Mouse (Mus musculus): Measurements from ENCODE around the gene Mymk. TPM values are rescaled to one million over a fixed set of nuclear protein-coding genes. Genes with fewer than 3 reads are reported as not detected.

The Mymk gene
- polyA plus RNA-seq (2015; fragmentation: Nextera tagmentation; extraction: Ambion mirVana) = 0.14 TPM in 2 replicates

DNA sequence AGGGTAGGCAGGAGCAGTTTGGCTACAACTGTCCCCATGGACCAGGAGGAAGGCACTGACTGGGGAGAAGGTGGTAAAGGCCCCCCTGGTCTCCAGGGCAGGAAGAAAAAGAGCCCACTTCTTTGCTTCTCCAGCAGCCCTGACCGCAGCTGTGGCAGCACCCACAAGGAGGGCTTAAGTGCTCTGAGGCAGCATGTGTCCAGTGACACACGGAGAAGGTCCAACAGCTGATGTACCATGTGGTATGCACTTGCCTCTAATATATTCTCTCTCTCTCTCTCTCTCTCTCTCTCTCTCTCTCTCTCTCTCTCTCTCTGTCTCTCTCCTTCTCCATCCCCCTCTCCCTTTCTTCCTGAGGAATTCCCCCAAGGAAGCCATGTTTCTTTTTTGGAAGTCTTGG lies at the start of gene Mymk:
Gene Mymk (minus strand): TSS at position 202 of the 400 bp plus-strand sequence.
- Histone ChIP-seq H3K4me2 (no peak within 1 kb of the TSS), H3K4me3 (no peak within 1 kb of the TSS), H3K27ac (no peak within 1 kb of the TSS), H3K9ac (no peak within 1 kb of the TSS), H3K27me3 (replicated peaks) (no peaks in the 10 kb centered on the region), H3K4me1 (peaks cover 2% of the 10 kb centered on the region; the same call in 1 of the 2 replicates), H3K9me3 (no peaks in the 10 kb centered on the region), H3K36me3 (replicated peaks) (no peaks in the 10 kb centered on the region)
- WGBS = 84% methylated on average over 2 of the region's 2 CpGs
- no peak for ATAC-seq (replicated peaks)

DNA sequence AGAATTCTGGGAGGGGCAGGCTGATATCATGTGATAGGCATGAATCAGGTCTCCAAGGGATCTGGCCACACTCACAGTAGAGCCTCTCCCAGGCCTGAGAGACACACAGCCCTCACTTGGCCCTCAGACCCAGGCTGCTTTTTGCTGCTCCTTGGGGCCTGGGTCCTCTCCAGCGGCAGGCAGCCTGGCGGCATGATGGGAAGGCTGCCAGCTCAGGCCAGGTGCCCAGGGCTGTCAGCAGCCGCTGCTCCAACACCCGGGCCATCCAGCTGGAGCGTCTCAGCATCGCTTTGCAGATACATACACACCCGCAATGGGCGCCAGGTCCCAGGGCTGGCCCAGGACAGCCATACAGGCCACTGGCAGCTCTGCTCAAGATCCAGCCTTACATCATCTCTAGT lies 48.3 kb upstream of the Mymk start:
- no peaks in the 10 kb centered on the region for H3K9me3 ChIP-seq
- H3K27me3 ChIP-seq (replicated peaks) = no peaks in the 10 kb centered on the region
- H3K27ac ChIP-seq = no peak overlapping the region
- H3K36me3 ChIP-seq (replicated peaks) = no peaks in the 10 kb centered on the region
- H3K4me1 ChIP-seq = peaks cover 15% of the 10 kb centered on the region
- H3K4me2 ChIP-seq = no peak overlapping the region
- no peak for ATAC-seq (replicated peaks)
- H3K4me3 ChIP-seq = no peak overlapping the region
- WGBS = 83% methylated on average over 8 of the region's 8 CpGs
- H3K9ac ChIP-seq = no peak overlapping the region

DNA sequence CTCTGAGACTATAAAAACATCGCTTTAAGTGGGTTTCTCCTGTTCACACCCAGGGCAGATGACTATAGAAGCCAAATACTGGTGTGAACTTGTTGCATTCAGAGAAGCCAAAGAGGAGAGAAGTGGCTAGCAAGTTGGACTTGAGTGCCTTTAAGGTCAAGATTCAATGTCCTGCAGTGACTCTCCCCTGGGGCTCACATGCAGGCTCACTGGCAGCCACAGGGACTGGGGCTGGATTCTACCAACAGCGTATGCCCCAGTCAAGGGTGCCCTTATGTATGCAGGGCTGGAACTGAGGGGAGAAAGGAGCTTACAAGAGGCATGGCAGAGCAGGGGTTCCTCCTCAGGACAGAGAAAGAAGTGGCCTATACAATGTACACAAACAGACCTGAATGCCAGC lies 47.8 kb upstream of the Mymk start:
- 83% methylated on average over 2 of the region's 2 CpGs for WGBS

DNA sequence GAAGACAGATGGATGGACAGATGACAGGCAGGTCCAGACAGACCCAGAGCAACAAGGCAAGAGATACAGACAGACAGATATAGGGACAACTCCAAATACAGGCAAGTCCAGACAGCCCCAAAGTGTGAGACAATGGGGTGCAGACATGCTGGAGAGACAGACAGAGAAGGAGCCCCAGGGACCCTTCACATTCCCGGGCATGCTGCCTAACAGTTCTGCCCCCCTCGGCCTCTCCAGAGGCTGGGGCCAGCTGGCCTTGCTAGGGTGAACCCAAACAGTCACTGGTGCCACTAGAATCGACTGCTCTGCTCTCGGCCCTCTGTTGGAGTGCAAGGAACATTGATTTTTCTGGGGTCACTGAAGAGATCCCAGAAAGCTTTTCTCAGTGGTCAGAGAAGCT lies 46.5 kb upstream of the Mymk start:
- Histone ChIP-seq H3K4me3 (no peak overlapping the region), H3K4me2 (no peak overlapping the region), H3K27me3 (replicated peaks) (no peaks in the 10 kb centered on the region), H3K27ac (no peak overlapping the region), H3K36me3 (replicated peaks) (no peaks in the 10 kb centered on the region), H3K9ac (no peak overlapping the region), H3K4me1 (peaks cover 15% of the 10 kb centered on the region), H3K9me3 (no peaks in the 10 kb centered on the region)
- 68% methylated on average over 4 of the region's 4 CpGs for WGBS
- no peak for ATAC-seq (replicated peaks)

More for the DNA sequence above, 47.8 kb upstream of the Mymk start:
- Histone ChIP-seq H3K36me3 (replicated peaks) (no peaks in the 10 kb centered on the region), H3K27ac (no peak overlapping the region), H3K9me3 (no peaks in the 10 kb centered on the region), H3K4me1 (peaks cover 15% of the 10 kb centered on the region), H3K4me3 (no peak overlapping the region), H3K27me3 (replicated peaks) (no peaks in the 10 kb centered on the region), H3K9ac (no peak overlapping the region), H3K4me2 (no peak overlapping the region)
- ATAC-seq (replicated peaks) = no peak

DNA sequence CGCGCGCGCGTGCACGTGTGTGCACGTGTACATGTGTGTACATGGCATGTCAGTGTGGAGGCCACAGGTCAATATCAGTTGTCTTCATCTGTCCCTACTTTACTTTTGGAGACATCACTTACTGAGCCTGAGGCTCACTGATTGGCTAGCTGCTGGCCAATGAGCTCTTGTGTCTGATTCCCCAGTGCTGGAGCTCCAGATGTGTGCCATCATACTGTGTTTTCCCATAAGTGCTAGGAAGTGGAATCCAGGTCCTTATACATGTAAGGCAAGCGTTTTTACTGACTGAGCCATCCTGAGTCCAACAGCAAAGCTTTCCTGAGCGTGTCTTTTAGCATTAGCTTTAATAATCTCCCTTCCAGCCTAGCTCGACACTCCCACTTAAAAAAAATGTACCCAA lies 42.2 kb upstream of the Mymk start:
- ATAC-seq (replicated peaks) = no peak
- Histone ChIP-seq H3K4me3 (no peak overlapping the region), H3K27ac (no peak overlapping the region)

DNA sequence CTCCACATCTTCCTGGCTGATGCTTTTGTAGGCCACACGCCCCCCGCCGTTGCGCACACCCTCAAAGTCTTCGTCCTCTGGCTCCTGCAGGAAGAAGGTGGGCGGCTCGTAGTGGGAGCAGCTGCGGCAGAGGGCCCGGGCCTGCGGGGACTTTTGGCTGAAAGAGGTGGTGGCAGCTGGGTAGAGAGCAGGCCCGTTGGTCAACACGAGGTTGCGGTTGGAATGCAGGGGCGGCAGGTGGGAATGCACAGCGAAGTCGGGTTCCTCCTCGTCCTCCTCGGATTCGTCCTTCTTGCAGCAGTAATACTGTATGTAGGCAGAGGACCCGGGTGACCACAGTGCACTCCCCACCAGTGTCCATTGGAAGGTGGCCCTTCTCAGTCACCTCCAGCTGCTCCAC lies 40.6 kb upstream of the Mymk start:
- H3K36me3 ChIP-seq (replicated peaks) = no peaks in the 10 kb centered on the region
- 70% methylated on average over 20 of the region's 20 CpGs for WGBS
- H3K4me3 ChIP-seq = no peak overlapping the region
- H3K9ac ChIP-seq = no peak overlapping the region
- no peaks in the 10 kb centered on the region for H3K9me3 ChIP-seq
- no peak overlapping the region for H3K4me2 ChIP-seq
- no peaks in the 10 kb centered on the region for H3K4me1 ChIP-seq
- H3K27me3 ChIP-seq (replicated peaks) = no peaks in the 10 kb centered on the region
- H3K27ac ChIP-seq = no peak overlapping the region
- no peak for ATAC-seq (replicated peaks)

More for the DNA sequence above, 42.2 kb upstream of the Mymk start:
- Histone ChIP-seq H3K9me3 (no peaks in the 10 kb centered on the region), H3K4me1 (no peaks in the 10 kb centered on the region), H3K36me3 (replicated peaks) (no peaks in the 10 kb centered on the region), H3K4me2 (no peak overlapping the region), H3K27me3 (replicated peaks) (no peaks in the 10 kb centered on the region), H3K9ac (no peak overlapping the region)
- WGBS = 90% methylated on average over 10 of the region's 10 CpGs

DNA sequence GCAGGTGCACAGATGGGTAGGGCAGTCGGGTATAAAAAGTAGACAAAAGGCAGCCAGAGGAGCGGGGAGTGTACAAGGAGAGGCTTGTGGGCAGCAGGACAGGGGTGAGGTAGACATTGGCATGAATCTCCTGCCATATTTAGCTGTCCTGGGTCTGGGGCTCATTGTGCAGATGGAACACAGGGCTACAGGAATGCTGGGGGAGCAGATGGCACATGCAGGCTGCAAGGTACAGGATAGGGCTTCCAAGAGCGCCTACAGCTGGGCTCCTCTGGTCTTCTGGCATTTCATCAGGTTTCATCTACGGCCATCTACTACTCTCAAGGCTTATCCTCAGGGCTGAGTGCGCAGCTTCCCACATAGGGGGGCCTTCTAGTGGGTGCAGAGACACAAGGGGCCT lies 37.1 kb upstream of the Mymk start:
- no peak overlapping the region for H3K4me3 ChIP-seq
- no peak overlapping the region for H3K4me2 ChIP-seq
- H3K9ac ChIP-seq = no peak overlapping the region
- H3K9me3 ChIP-seq = no peaks in the 10 kb centered on the region
- no peaks in the 10 kb centered on the region for H3K27me3 ChIP-seq (replicated peaks)
- ATAC-seq (replicated peaks) = no peak
- H3K36me3 ChIP-seq (replicated peaks) = no peaks in the 10 kb centered on the region
- WGBS = 79% methylated on average over 5 of the region's 5 CpGs
- H3K27ac ChIP-seq = no peak overlapping the region
- peaks cover under 1% of the 10 kb centered on the region; the same call in 1 of the 2 replicates for H3K4me1 ChIP-seq

DNA sequence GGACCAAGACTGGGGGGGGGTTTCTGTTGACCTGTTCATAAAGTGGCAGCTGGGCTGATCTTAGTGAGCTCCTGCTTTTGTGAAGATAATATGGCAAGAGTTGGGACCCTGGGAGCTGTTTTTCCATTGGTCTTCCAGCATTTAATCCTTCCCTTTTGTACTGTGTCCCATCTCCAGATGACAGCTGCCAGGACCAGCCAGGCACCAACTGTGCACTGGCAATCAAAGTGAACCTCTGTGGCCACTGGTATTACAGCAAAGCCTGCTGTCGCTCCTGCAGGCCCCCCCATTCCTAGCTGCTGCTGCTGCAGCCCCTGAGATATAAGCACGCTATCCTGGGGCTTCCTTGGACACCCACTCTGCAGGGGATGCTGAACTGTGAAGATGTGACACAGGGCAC lies 36.2 kb upstream of the Mymk start:
- Histone ChIP-seq H3K27ac (no peak overlapping the region), H3K36me3 (replicated peaks) (no peaks in the 10 kb centered on the region), H3K9ac (no peak overlapping the region), H3K9me3 (no peaks in the 10 kb centered on the region), H3K27me3 (replicated peaks) (no peaks in the 10 kb centered on the region), H3K4me2 (no peak overlapping the region), H3K4me1 (peaks cover 7% of the 10 kb centered on the region), H3K4me3 (no peak overlapping the region)
- ATAC-seq (replicated peaks) = no peak
- WGBS = 62% methylated on average over 2 of the region's 2 CpGs

DNA sequence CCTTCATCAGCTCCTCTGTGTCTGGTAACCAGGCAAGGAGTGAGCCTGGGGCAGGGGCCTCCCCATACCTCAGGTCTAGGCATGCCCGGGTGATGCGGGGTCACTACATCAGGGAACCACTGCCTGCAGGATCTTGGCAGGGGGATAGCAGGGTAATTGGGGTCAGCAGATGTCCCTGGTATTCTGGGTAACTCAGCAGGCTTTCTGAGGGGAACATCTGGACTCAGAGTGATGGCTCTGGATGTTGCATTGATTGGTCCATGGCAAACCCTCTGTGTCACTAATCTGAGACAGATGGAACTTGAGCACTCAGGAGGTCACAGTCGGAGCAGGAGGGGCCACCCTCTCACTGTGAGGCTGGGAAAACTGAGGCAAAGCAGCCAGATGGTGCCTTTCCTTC lies 34.8 kb upstream of the Mymk start:
- Histone ChIP-seq H3K4me1 (peaks cover 7% of the 10 kb centered on the region), H3K36me3 (replicated peaks) (no peaks in the 10 kb centered on the region), H3K27ac (no peak overlapping the region), H3K9me3 (no peaks in the 10 kb centered on the region), H3K9ac (no peak overlapping the region), H3K4me3 (no peak overlapping the region), H3K4me2 (no peak overlapping the region), H3K27me3 (replicated peaks) (no peaks in the 10 kb centered on the region)
- no peak for ATAC-seq (replicated peaks)
- 70% methylated on average over 3 of the region's 3 CpGs for WGBS

DNA sequence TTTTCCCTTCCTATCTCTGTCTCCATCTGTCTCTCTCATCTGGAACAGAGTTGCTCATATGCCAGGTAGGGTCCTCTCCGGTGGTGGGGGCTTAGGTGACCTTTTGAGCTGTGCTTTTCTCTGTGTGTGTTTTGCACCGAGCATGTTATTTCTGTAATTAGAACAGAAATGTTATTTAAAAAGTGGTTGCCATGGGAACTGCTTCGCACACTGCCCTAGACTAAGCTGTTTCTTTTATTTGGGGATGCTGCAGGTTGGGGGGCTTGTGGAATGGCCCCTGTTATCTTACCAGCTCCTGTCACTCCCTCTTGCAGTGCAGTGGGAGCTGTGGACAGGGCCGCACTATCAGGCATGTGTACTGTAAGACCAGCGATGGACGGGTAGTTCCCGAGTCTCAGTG lies 31.6 kb upstream of the Mymk start:
- Histone ChIP-seq H3K4me3 (no peak overlapping the region), H3K27ac (0 out of 2 replicates have a peak overlapping the region, but pooled peaks have one; percentile 30), H3K27me3 (replicated peaks) (no peaks in the 10 kb centered on the region), H3K9ac (no peak overlapping the region), H3K9me3 (no peaks in the 10 kb centered on the region), H3K36me3 (replicated peaks) (no peaks in the 10 kb centered on the region), H3K4me1 (peaks cover 7% of the 10 kb centered on the region), H3K4me2 (no peak overlapping the region)
- ATAC-seq (replicated peaks) = peak; percentile 39; the same call in 1 of the 2 replicates
- WGBS = 52% methylated on average over 7 of the region's 7 CpGs

DNA sequence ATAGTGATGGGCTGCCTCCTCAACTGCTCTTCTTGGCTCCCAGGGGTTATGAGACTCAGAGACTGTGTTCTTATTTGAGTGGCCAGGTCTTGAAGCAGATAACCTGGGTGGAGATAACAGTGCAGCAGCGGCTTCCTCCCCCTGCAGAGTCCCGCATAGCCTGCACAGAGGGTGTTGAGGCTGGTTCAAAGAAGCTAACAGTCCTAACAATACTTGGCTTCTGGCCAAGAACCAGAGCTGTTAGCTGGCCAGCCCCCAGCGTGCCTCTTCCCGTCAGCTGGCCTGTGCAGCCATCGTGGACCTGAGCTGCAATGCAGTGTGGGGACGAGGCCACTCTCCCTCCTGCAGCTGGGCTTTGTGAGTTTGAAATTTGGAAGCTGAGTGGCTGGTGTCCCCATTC lies 25.8 kb upstream of the Mymk start:
- no peak overlapping the region for H3K4me2 ChIP-seq
- no peak for ATAC-seq (replicated peaks)

DNA sequence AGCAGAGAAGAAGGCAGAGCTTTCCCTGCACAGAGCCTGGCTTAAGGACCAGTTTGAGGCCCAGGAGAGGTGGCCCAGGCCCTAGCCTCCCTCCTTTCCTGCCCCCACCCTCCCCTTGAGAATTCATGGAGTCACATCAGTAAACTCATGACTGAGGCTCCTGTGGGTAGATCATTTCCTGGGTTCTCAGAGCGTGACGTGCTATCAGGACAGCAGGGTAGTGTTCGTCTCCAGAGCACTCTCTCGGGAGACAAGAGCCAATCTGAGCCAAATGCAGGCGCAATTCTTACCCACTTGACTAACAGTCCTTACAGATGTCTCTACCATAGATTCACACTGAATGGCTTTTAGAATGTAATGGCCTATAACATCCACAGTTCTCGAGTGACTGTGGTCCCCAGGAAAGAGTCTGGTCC lies 25.3 kb upstream of the Mymk start:
- Histone ChIP-seq H3K4me3 (no peak overlapping the region), H3K9ac (no peak overlapping the region), H3K27ac (no peak overlapping the region), H3K4me2 (no peak overlapping the region), H3K36me3 (replicated peaks) (no peaks in the 10 kb centered on the region), H3K4me1 (peaks cover 16% of the 10 kb centered on the region), H3K27me3 (replicated peaks) (no peaks in the 10 kb centered on the region), H3K9me3 (no peaks in the 10 kb centered on the region)
- WGBS = 57% methylated on average over 6 of the region's 6 CpGs
- no peak for ATAC-seq (replicated peaks)

More for the DNA sequence above, 25.8 kb upstream of the Mymk start:
- no peak overlapping the region for H3K4me3 ChIP-seq
- no peaks in the 10 kb centered on the region for H3K36me3 ChIP-seq (replicated peaks)
- no peak overlapping the region; the same call in 1 of the 2 replicates for H3K27ac ChIP-seq
- H3K27me3 ChIP-seq (replicated peaks) = no peaks in the 10 kb centered on the region
- WGBS = 13% methylated on average over 6 of the region's 6 CpGs
- no peaks in the 10 kb centered on the region for H3K9me3 ChIP-seq
- H3K4me1 ChIP-seq = peaks cover 16% of the 10 kb centered on the region
- H3K9ac ChIP-seq = no peak overlapping the region

DNA sequence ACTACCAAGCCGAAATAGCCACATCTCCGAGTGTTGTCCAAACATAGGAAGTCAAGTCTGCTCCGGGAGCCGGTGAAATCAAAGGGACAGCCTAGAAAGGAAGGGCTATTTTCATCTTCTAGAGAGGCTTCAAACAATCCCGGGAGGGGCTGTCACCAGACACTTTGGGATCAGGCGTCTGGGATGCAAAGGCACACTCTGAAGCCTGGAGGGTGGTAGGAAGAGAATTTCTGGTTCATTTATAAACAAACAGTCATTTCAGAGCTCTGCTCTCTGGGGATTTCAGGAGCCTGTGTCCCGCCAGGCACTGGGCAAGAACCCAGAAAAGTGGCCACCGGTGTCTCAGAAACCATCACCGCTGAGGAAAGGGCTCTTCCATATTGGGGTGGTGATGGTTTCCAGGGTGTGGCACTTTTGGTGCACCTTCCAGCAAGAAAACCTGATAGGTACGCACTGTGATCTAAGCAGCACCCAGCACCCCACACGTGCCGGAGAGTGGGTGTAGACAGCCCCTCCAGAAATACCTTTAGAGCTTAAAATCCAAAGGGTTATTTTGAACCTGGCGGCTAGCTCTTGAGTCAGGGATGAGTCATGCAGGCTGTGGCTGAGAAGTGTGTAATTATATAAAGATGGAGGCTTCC lies 24.5 kb upstream of the Mymk start:
- no peak for ATAC-seq (replicated peaks)
- no peak overlapping the region for H3K4me3 ChIP-seq
- H3K4me1 ChIP-seq = peaks cover 16% of the 10 kb centered on the region
- no peak overlapping the region for H3K27ac ChIP-seq
- H3K36me3 ChIP-seq (replicated peaks) = no peaks in the 10 kb centered on the region
- no peak overlapping the region for H3K9ac ChIP-seq
- 71% methylated on average over 13 of the region's 13 CpGs for WGBS
- H3K27me3 ChIP-seq (replicated peaks) = no peaks in the 10 kb centered on the region
- H3K9me3 ChIP-seq = no peaks in the 10 kb centered on the region
- no peak overlapping the region for H3K4me2 ChIP-seq

Data from midbrain, embryonic 15.5 days (tissue).